ENCODE assay signal across 20 mouse cellular contexts in genomic region chr6:99619964-99620363, GRCm38 (mm10). TPM values are rescaled to one million over a fixed set of nuclear protein-coding genes. Genes with fewer than 3 reads are reported as not detected.
DNase-seq lines count a peak whose midpoint lies in the region; ATAC-seq and TF ChIP-seq lines count a peak whose summit lies in the region.
"Had no signal": no experiment of that assay in that cellular context is flagged by ENCODE, and none has a peak within 500 bp of the region (broad histone marks: within the 10 kb centered on the region; RNA-seq: fewer than 3 reads in every experiment).

No protein-coding gene starts in this region.

- WGBS in kidney, embryonic 15.5 days, result 38% methylated on average over 8 of the region's 8 CpGs
- WGBS in kidney, adult 2 months, result 68% methylated on average over 8 of the region's 8 CpGs
- WGBS in embryonic facial prominence, embryonic 12.5 days, result 50% methylated on average over 8 of the region's 8 CpGs

- H3K4me1 ChIP-seq in kidney, embryonic 15.5 days, result peaks cover 57% of the 10 kb centered on the region
- H3K4me1 ChIP-seq in kidney, adult 2 months (ENCODE audit: control insufficient read depth, insufficient read depth, low read length), result no peaks in the 10 kb centered on the region
- peaks cover 33% of the 10 kb centered on the region for H3K4me1 ChIP-seq in embryonic facial prominence, embryonic 12.5 days

- H3K36me3 ChIP-seq in kidney, embryonic 15.5 days, result no peaks in the 10 kb centered on the region
- H3K36me3 ChIP-seq in kidney, adult 2 months (ENCODE audit: control insufficient read depth, insufficient read depth, low read length), result no peaks in the 10 kb centered on the region
- H3K36me3 ChIP-seq in embryonic facial prominence, embryonic 12.5 days, result no peaks in the 10 kb centered on the region
- H3K36me3 ChIP-seq: forebrain, embryonic 12.5 days; heart, embryonic 13.5 days; hindbrain, embryonic 15.5 days; neural tube, embryonic 13.5 days had no signal

- H3K4me3 ChIP-seq in kidney, embryonic 15.5 days (replicated peaks), result no peak overlapping the region
- no peak overlapping the region for H3K4me3 ChIP-seq in kidney, adult 2 months (ENCODE audit: insufficient read depth, low read depth, low read length)
- H3K4me3 ChIP-seq in embryonic facial prominence, embryonic 12.5 days, result no peak overlapping the region
- no peak overlapping the region for H3K4me3 ChIP-seq in layer of hippocampus, adult 2 months
- H3K4me3 ChIP-seq: forebrain, embryonic 12.5 days; gastrocnemius, adult 2 months; heart, embryonic 13.5 days; hindbrain, embryonic 15.5 days; neural tube, embryonic 13.5 days had no signal

- H3K9ac ChIP-seq in kidney, embryonic 15.5 days, result no peak overlapping the region
- no peak overlapping the region for H3K9ac ChIP-seq in embryonic facial prominence, embryonic 12.5 days
- H3K9ac ChIP-seq: forebrain, embryonic 12.5 days; heart, embryonic 13.5 days; hindbrain, embryonic 15.5 days; neural tube, embryonic 13.5 days had no signal

- no peaks in the 10 kb centered on the region for H3K9me3 ChIP-seq in kidney, embryonic 15.5 days (replicated peaks)
- H3K9me3 ChIP-seq in embryonic facial prominence, embryonic 12.5 days, result no peaks in the 10 kb centered on the region
- H3K9me3 ChIP-seq: forebrain, embryonic 12.5 days; heart, embryonic 13.5 days; hindbrain, embryonic 15.5 days; neural tube, embryonic 13.5 days had no signal

- peak overlapping the region; percentile 68 for H3K27ac ChIP-seq in kidney, embryonic 15.5 days
- no peak overlapping the region for H3K27ac ChIP-seq in kidney, adult 2 months (ENCODE audit: insufficient read depth, low read depth, low read length)
- 0 out of 2 replicates have a peak overlapping the region, but pooled peaks have one; percentile 17 for H3K27ac ChIP-seq in embryonic facial prominence, embryonic 12.5 days
- no peak overlapping the region for H3K27ac ChIP-seq in layer of hippocampus, adult 2 months
- H3K27ac ChIP-seq: forebrain, embryonic 12.5 days; gastrocnemius, adult 2 months; heart, embryonic 13.5 days; hindbrain, embryonic 15.5 days; neural tube, embryonic 13.5 days had no signal

- TF ChIP-seq POLR2A in kidney, adult 2 months (IDR thresholded peaks at IDR 0.05; ENCODE audit: low read depth, low read length), result no peak

- no peak for TF ChIP-seq CTCF in kidney, adult 2 months (conservative IDR thresholded peaks at IDR 0.05; ENCODE audit: insufficient read depth, insufficient read length, low read depth, low read length)
- no peak for TF ChIP-seq CTCF in layer of hippocampus, adult 2 months (conservative IDR thresholded peaks at IDR 0.05)

- DNase-seq in kidney, adult 2 months, result no peak
- DNase-seq in layer of hippocampus, adult 2 months (ENCODE audit: low spot score in 2 of 2), result no peak
- no peak for DNase-seq in urinary bladder, postnatal 36 days (ENCODE audit: low spot score in 2 of 2)
- DNase-seq: adrenal gland, postnatal 36 days; cerebellum, adult 18-20 months; gastrocnemius, adult 2 months; heart, postnatal 36 days; lung, adult 18-20 months; lung, postnatal 36 days; spleen, adult 18-20 months had no signal

- peak overlapping the region; percentile 24 for H3K4me2 ChIP-seq in kidney, embryonic 15.5 days
- H3K4me2 ChIP-seq in embryonic facial prominence, embryonic 12.5 days (replicated peaks), result no peak overlapping the region
- H3K4me2 ChIP-seq: forebrain, embryonic 12.5 days; heart, embryonic 13.5 days; hindbrain, embryonic 15.5 days; midbrain, embryonic 11.5 days; neural tube, embryonic 13.5 days had no signal

- no peak for ATAC-seq in kidney, embryonic 15.5 days (replicated peaks; ENCODE audit: low FRiP score)
- no peak for ATAC-seq in embryonic facial prominence, embryonic 12.5 days (ENCODE audit: insufficient number of reproducible peaks, insufficient read depth, low FRiP score, low TSS enrichment)
- peak; percentile 54 to 63 for ATAC-seq in hematopoietic stem cell, adult 5-6 weeks (replicated peaks in 1 of 2; ENCODE audit: insufficient read depth in 1 of 2, low FRiP score in 2 of 2, low TSS enrichment in 1 of 2, low read depth in 1 of 2, poor library complexity in 2 of 2, severe bottlenecking in 2 of 2)
- ATAC-seq in megakaryocyte, adult 5-6 weeks (ENCODE audit: poor library complexity, severe bottlenecking), result peak; percentile 51
- ATAC-seq: intestine, postnatal 0 days had no signal

- H3K27me3 ChIP-seq in kidney, embryonic 15.5 days, result 0 out of 2 replicates have a peak, but pooled peaks cover 3% of the 10 kb centered on the region
- no peaks in the 10 kb centered on the region for H3K27me3 ChIP-seq in kidney, adult 2 months (replicated peaks; ENCODE audit: control insufficient read depth, insufficient read depth, low read length)
- H3K27me3 ChIP-seq in embryonic facial prominence, embryonic 12.5 days, result no peaks in the 10 kb centered on the region
- H3K27me3 ChIP-seq: forebrain, embryonic 12.5 days; heart, embryonic 13.5 days had no signal

RNA-seq across cellular contexts. Expression of gene Eif4e3, which starts 46.6 kb away (rescaled TPM):
- polyA plus RNA-seq in kidney, embryonic 15.5 days (2015; fragmentation: Nextera tagmentation; extraction: Ambion mirVana), result 17.6 and 17.8 TPM in 2 replicates
- 6.6 and 8.4 TPM in 2 replicates for polyA plus RNA-seq in kidney, adult 2 months (2012; rRNA removed)
- 17.2 and 18.0 TPM in 2 replicates for polyA plus RNA-seq in embryonic facial prominence, embryonic 12.5 days (2016; fragmentation: Nextera tagmentation; extraction: Ambion mirVana)
- total RNA-seq in hematopoietic stem cell, adult 5-6 weeks (2017), result 29.2 and 32.4 TPM in 2 replicates
- 48.3 and 53.0 TPM in 2 replicates for total RNA-seq in megakaryocyte, adult 5-6 weeks (2015)
- total RNA-seq in megakaryocyte, adult 5-6 weeks (2017), result 45.4 and 56.4 TPM in 2 replicates
- 10 to 100 TPM; 19.9 to 24.5 TPM for total RNA-seq in layer of hippocampus, adult 2 months (2021)

RNA-seq across cellular contexts. Expression of gene Gm20696, which starts 46.6 kb away (rescaled TPM):
- 3.8 and 4.0 TPM in 2 replicates for polyA plus RNA-seq in kidney, embryonic 15.5 days (2015; fragmentation: Nextera tagmentation; extraction: Ambion mirVana)
- 0.31 and 0.50 TPM in 2 replicates for polyA plus RNA-seq in kidney, adult 2 months (2012; rRNA removed)
- polyA plus RNA-seq in embryonic facial prominence, embryonic 12.5 days (2016; fragmentation: Nextera tagmentation; extraction: Ambion mirVana), result 7.4 and 7.5 TPM in 2 replicates
- 1.9 and 9.3 TPM in 2 replicates for total RNA-seq in hematopoietic stem cell, adult 5-6 weeks (2017)
- total RNA-seq in megakaryocyte, adult 5-6 weeks (2015), result 9.6 and 12.1 TPM in 2 replicates
- total RNA-seq in megakaryocyte, adult 5-6 weeks (2017), result 4.4 and 4.8 TPM in 2 replicates
- total RNA-seq in layer of hippocampus, adult 2 months (2021), result 1 to 10 TPM; 6.2 to 7.3 TPM

Comparison
In these comparisons a context has a peak if more than half of its experiments do, and no peak if none do; other contexts are left out.
1. H3K27ac ChIP-seq: peak in kidney, embryonic 15.5 days (single experiment) and embryonic facial prominence, embryonic 12.5 days (single experiment); none in kidney, adult 2 months (single experiment) and layer of hippocampus, adult 2 months (single experiment).
2. ATAC-seq: peak in hematopoietic stem cell, adult 5-6 weeks (2 of 2) and megakaryocyte, adult 5-6 weeks (single experiment); none in kidney, embryonic 15.5 days (single experiment) and embryonic facial prominence, embryonic 12.5 days (single experiment).